Mouse (Mus musculus) cerebellum, adult 11-12 months (tissue): Measurements from ENCODE around the gene Tmigd3.
"Not testable (repeated sequence)": the region's sequence is repeated elsewhere in the genome, so short reads cannot be mapped to it uniquely, and the experiment has no call there.

Experiments
- DNase-seq: peaks from one replicate; pipeline ENCODE4 v3.0.0; 2022

Gene Tmigd3

GRCm38 (mm10) chr3:105907956-105908655, 37.4 kb downstream of the Tmigd3 start:
- DNase-seq = no peak

DNA sequence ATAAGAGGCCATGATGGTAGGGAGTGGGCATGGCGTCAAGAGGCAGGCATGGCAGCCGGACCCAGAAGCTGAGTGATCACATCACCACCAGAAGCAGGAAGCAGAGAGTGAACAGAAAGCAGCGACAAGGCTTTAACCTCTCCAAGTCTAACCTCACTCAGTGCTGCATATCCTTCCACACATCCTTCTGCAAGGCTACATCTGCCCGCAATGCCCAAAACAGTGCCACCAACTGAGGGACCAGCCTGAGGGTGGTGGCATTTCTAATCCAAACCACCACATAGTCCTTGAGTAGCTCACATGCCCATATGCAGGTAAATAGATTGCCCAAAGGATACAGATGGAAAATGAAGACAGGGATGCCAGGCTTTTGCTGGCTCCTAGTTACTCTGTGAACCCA, 38.3 kb downstream of the Tmigd3 start:
- no peak for DNase-seq

DNA sequence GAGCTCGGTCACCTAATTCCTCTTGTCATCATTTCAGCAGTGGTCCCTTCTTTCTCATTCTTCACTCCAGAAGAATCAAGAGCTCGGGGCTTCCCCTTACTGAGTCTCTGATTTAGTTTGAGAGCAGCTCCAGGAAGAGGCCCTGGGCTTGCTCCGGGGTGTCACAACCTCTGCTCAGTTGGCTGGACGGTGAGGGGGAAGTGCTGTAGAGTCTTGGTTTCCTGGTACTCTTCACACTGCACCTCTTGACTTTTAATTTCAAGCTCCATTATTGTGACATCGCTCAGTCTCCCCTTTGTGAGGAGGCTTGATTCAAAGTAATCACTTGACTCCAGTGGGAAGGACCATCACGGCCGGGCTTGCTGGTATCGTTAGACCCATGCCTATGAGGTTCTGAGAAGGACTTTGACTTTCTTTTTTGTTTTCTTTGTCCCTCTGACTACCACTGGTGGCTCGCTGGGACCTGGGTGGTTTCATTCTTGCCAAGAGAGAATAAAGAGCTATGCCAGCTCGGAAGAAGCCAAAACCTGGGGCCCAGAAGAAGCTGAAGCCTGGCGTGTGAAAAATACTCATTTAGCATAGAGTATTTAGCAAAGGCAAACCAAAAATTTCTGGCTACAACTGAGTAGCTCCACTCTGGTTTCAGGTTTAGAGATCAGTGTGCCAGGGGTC, 40.0 kb downstream of the Tmigd3 start:
- no peak for DNase-seq

DNA sequence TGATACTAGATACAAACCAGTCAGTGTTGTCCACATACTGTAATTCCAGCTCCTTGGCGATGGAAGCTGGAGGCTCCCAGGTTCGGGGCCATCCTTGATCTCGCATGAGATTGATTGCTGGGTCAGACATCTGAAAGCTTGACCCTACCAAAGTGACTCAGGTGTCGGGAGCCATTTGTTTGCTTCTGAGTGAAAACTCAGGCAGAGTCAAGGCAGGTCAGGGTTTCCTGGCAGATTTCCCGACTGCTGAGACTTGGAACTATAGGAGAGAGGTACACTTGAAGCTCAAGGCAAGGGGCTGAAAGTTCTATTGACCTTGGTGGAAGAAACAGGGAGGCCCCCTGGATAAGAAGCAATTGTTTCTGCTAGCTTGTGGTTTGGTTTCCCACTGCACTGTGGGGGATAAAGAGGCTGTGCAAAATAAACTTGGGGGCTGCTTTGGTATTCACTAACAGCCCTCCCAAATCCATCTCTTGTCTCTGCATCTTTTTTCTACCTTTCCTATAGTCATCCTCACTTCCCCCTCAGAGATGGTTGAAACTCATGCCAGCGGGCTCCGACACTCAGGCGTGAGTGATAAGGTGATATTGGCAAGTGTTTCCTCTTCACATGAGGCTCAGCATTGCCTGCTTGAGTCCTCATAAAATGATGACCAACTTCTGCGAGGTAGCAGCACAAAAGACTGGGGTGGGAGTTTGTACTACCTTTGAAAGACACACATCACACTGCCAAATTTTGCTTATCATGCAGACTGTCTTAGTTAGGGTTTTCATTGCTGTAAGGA, 41.6 kb downstream of the Tmigd3 start:
- DNase-seq = no peak

GRCm38 (mm10) chr3:105913839-105914681, 43.4 kb downstream of the Tmigd3 start:
- DNase-seq = no peak

GRCm38 (mm10) chr3:105915281-105915680, 44.6 kb downstream of the Tmigd3 start:
- DNase-seq = no peak

DNA sequence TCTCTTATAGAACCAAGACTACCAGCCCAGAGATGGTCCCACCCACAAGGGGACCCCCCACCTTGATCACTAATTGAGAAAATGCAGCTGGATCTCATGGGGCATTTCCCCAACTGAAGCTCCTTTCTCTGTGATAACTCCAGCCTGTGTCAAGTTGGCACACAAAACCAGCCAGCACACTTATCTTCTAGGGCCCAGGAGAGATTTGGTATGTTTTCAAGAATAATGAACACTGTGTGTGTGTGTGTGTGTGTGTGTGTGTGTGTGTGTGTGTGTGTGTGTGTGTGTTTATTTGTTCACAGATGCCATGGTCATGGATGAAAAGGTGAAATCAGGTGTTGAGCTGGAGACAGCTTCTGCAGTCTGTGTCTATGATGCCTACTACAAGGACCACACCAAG, 45.8 kb downstream of the Tmigd3 start:
- DNase-seq = not testable (repeated sequence)

- no peak for DNase-seq
Measured at GRCm38 (mm10) chr3:105917656-105918354, 47.1 kb downstream of the Tmigd3 start.

GRCm38 (mm10) chr3:105918355-105918745, 47.6 kb downstream of the Tmigd3 start:
- no peak for DNase-seq

- DNase-seq = not testable (repeated sequence)
Measured at GRCm38 (mm10) chr3:105920743-105921142, 50.0 kb downstream of the Tmigd3 start.

- no peak for DNase-seq
Measured at GRCm38 (mm10) chr3:105921959-105922358, 51.3 kb downstream of the Tmigd3 start.

DNA sequence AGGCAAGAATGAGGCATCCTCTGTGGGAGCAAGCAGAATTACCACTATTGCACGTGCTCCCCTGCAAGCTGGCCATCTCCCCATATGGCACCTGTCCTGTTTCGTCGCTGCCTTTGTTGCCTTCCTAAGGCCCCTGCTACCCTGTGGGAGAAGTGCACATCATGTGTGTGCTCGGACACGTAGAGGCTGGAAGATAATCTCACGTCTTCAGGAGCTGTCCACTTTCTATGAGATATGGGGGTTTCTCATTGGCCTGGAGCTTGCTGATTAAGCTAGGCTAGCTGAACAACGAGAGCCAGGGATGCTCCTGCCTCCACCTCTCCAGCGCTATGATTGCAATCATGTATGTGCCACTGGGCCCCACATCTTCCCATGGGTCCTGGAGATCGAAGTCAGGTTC, 53.9 kb downstream of the Tmigd3 start:
- no peak for DNase-seq

GRCm38 (mm10) chr3:105927561-105928194, 57.0 kb downstream of the Tmigd3 start:
- no peak for DNase-seq

GRCm38 (mm10) chr3:105928195-105928569, 57.5 kb downstream of the Tmigd3 start:
- no peak for DNase-seq

DNA sequence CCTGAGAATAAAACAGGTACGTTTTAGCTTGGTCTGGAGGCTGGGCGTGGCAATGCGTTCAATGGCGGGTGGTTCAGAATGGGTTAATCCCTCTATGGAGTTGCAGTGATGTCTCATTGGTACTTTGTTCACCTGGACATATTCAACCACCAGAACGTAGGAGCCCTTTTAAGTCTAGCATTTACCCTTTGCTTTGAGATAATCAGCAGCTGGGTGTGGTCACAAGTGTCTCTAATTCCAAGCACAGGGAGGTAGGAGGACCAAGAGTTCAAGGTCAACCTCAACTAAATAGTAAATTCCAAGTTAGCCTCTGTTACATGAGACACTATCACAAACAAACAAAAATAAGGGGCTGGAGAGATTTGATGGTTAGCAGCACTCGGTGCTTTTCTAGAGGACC, 58.1 kb downstream of the Tmigd3 start:
- DNase-seq = no peak

DNA sequence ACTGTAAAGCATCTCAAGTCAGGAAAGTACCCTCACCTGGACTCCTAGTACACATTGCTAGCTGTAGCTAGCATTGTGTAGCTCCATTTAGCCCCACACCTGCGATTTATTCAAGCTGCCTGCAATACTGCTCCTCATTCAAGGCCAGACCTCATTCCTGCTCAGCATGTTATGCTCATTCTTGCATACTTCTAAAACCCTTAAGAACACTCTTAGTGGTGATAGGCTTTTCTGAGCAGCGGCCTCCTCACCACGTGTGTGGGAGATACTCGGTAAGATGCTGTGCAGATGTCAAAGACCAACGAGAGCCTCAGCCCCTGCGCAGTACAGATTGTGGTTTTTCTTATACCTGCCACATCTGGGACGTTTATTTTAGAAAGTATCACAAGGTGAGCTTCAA, 59.1 kb downstream of the Tmigd3 start:
- no peak for DNase-seq

- no peak for DNase-seq
Measured at GRCm38 (mm10) chr3:105931095-105931494, 60.4 kb downstream of the Tmigd3 start.

GRCm38 (mm10) chr3:105932240-105933071, 61.8 kb downstream of the Tmigd3 start, which contains the start of gene I830077J02Rik:
TSS of gene I830077J02Rik (minus strand) at chr3:105932664.
- no peak for DNase-seq

DNA sequence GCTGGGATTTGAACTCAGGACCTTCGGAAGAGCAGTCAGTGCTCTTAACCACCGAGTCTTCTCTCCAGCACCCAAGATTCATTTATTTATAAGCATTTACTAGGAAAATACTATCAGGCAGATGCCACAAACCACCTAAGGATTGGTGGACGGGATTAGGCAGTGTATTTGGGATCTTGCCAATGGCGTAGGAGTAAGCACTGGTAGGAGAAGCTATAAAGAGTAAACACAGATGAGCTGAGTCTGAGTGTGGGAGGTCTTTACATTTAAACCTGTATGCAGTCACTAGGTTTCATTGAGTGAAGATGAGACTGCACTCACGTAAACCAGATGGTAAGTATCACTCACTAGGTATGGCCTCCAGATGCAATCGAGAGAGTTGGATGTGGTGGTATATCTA, 63.2 kb downstream of the Tmigd3 start:
- no peak for DNase-seq

- DNase-seq = no peak
Measured at GRCm38 (mm10) chr3:105935033-105935432, 64.3 kb downstream of the Tmigd3 start.

DNA sequence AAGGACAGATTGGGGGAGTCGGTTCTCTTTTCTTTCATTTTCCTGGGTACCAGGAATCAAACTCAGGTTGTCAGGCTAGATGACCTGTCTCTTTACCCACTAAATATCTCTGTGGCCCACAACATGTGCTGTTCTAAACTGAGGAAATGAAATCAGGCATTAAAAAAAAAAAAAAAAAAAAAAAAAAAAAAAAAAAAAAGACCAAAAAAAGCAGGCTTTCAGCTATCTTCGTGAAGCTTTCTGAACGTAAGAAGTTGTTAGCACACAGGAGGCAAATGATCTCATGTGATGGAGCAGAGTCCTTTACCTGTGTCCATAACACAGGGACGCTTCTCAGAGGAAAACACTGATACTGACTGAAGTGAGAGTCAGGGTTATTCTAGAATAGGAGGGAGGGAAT, 65.4 kb downstream of the Tmigd3 start:
- no peak for DNase-seq
